Mouse (Mus musculus) c-Kit-positive CD71-positive TER-119-positive erythroid progenitor cells, embryonic 14.5 days (primary cell): ENCODE results near the gene Catip.
"Not testable (repeated sequence)": the region's sequence is repeated elsewhere in the genome, so short reads cannot be mapped to it uniquely, and the experiment has no call there.

ENCODE experiments used
- DNase-seq: peaks from one replicate; pipeline ENCODE4 v3.0.0-alpha.2; 2013; ENCODE audit warnings: low spot score

Gene Catip

GRCm38 (mm10) chr1:74361812-74362211 is at the start of gene Catip:
Gene Catip, plus strand, starts transcription at chr1:74362108.
- peak; percentile 51 for DNase-seq

DNA sequence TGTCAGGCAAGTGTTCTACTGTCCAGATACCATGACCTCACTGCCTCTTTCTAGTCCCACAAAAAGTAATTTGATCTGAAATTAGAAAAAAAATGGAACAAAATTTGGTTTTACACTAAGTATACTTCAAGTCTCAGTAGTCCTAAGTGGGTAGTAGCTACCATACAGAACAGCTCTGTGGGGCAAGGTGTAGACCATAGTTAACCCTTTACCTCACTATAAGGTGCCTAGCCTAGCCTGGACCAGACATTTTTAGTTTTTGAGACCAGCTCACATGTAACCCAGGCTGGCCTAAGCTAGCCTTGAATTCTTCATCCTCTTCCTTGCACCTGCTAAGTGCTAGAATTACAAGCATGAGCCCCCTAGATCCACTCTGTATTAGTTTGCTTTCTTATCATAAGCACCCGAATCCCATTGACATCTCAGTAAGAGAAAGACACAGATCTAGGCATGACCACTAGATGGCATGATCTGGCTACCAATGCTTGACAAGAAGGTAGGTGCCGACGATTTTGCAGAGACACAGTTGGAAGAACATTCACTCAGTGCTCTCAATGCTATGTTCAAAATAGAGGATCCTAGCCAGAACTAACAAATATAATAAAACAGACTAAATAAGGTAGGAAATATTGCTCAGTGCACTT is 48.7 kb upstream of the Catip start:
- DNase-seq: peak; percentile 66

DNA sequence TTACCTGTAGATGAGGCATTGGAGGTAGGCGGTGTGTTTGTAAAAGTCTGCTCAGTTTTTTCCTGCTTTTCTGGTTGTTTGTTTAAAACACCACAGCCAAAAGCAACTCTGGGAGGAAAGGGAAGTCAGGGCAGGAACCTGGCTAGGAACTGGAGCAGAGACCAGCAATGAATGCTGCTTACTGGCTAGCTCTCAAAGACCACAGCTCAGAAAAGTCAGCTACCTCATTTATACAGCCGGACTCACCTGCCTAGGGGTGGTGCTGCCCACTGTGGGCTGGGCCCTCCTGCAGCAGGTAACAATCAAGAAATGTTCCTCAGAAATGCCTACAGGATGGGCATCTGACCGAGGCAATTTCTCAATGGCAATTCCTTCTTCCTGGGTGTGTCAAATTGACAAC is 47.1 kb upstream of the Catip start:
- no peak for DNase-seq

- DNase-seq: no peak
Observed at GRCm38 (mm10) chr1:74316114-74316827, 45.6 kb upstream of the Catip start.

GRCm38 (mm10) chr1:74318711-74319110 is 43.2 kb upstream of the Catip start:
- DNase-seq: no peak

DNA sequence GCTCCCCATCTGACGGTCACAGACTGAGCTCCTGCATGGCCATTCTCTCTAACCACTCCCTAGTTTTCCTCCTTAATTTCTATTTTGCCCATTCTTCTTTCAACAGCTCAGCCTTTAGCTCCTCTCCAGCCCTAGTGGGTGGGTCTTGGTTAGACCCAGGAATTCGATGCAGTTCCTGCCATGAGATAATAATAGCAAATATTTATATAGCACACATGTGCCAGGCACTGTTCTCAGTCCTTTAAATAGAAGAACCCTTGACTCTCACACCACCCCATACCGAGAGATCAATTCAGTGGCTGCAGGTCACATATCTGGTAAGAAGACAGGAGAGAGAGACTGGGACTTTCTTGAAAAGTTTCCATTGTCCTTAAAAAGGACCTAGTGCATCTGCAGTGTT is 40.5 kb upstream of the Catip start:
- no peak for DNase-seq

- DNase-seq: not testable (repeated sequence)
Observed at GRCm38 (mm10) chr1:74326916-74327315, 35.0 kb upstream of the Catip start.

- DNase-seq: no peak
Observed at GRCm38 (mm10) chr1:74329899-74330431, 31.9 kb upstream of the Catip start.

DNA sequence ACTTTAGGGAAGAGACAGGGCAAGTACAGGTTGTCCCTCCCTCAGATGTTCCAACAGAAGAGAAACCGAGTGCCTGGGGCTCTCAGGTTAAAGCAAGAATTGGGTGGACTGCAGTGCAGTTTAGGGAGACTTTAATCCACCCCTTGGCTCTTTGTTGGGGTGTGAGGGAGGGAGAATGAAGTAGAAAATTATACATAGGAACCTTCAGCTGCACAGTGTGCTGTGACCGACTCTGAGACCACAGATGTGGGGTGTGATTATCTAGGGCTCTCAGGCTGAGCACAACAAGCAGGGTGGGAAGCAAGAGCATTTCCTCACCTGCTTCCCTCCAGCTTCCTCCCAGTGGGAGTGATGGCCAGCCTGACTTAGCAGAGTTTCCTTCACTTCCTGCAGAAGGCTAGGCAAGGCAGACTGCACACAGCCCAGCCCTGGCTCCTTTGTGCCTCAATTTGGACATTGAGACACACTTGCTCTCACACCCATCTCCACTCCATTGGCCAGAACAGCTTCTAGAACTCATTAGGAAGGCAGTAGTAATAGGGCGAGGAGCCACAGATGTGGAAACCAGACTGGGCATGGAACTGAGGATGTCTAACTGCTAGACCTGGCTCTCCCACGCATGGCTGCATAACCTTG is 30.7 kb upstream of the Catip start:
- peak; percentile 34 for DNase-seq

- DNase-seq: peak; percentile 94
Observed at GRCm38 (mm10) chr1:74332241-74332763, 29.6 kb upstream of the Catip start.

GRCm38 (mm10) chr1:74332930-74333329 is 29.0 kb upstream of the Catip start:
- no peak for DNase-seq

DNA sequence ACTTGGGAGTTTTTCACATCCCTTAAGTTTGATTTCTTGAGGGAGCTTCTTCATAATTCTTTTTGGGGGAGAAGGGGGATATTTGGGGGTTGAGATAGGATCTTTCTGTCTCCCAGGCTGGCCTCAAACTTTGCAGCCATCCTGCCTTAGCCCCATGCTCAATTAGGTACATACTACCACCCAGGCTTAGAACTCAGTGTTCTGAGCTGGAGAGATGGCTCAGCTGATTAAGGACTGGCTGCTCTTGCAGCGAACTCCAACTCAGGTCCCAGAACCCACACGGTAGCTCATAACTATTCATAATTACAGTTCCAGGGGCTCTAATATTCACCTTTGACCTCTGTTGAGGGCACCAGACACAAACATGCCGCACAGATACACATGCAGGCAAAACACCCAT is 27.3 kb upstream of the Catip start:
- no peak for DNase-seq

DNA sequence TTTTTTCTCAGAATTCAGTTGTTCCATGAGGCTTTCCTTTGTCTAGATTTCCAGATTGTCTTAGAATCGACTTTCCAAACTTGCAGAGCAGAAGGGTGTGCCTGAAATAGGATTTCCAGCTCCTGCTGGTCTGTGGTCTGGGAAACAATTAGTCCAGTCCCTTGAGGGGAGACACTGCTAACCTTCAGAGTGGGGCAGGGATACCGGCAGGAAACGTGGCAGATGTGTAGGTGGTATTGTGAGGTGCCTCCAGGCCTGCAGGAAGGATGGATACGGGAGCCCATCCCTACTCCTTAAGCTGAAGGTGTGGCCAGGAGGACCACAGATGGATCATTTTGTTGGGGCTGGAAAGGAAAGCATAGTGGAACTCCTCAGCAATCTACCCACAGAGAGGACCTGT is 26.9 kb upstream of the Catip start:
- DNase-seq: no peak

- DNase-seq: no peak
Observed at GRCm38 (mm10) chr1:74335436-74336170, 26.3 kb upstream of the Catip start.

DNA sequence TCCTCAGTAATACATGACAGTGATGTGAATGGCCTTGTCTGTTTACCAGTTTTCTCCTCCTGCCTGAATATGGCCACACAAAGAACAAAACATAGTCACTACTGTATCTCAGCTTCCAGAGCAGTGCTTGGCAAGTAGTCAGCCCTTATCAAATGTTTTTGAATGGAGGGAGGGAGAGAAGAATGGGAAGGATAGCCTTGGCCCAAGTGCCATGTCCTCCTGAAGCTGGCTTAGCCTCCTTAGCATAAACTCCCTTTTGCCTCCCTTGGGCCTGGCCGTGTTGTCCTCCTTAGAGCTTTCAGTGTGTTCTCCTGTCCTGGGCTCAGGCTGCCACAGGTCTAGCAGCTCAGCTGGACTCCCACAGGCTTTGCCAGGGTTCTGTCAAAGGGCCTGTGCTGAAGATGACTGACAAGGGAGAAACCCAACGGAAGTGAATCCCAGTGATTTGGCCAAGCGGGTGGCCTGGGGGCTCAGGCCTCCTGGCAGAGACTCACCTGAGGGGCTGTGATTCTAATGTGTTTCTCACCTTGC is 24.6 kb upstream of the Catip start:
- no peak for DNase-seq

- no peak for DNase-seq
Observed at GRCm38 (mm10) chr1:74338013-74338412, 23.9 kb upstream of the Catip start.

GRCm38 (mm10) chr1:74338626-74339025 is 23.3 kb upstream of the Catip start:
- no peak for DNase-seq

GRCm38 (mm10) chr1:74339917-74340316 is 22.0 kb upstream of the Catip start:
- DNase-seq: no peak

GRCm38 (mm10) chr1:74340361-74340764 is 21.5 kb upstream of the Catip start:
- no peak for DNase-seq

- DNase-seq: not testable (repeated sequence)
Observed at GRCm38 (mm10) chr1:74340992-74341391, 20.9 kb upstream of the Catip start.

GRCm38 (mm10) chr1:74341898-74342297 is 20.0 kb upstream of the Catip start:
- DNase-seq: no peak

- DNase-seq: no peak
Observed at GRCm38 (mm10) chr1:74342308-74342707, 19.6 kb upstream of the Catip start.
